Mouse (Mus musculus) cerebellum, adult 18-20 months (tissue): ENCODE measurements around the gene Atg7.
A peak's percentile ranks its signal among the peaks of the same experiment; 100 is the strongest.

Experiments used
- DNase-seq, 2 experiments: peaks; one replicate each; pipeline ENCODE4 v3.0.0; 2021

Gene Atg7

DNA sequence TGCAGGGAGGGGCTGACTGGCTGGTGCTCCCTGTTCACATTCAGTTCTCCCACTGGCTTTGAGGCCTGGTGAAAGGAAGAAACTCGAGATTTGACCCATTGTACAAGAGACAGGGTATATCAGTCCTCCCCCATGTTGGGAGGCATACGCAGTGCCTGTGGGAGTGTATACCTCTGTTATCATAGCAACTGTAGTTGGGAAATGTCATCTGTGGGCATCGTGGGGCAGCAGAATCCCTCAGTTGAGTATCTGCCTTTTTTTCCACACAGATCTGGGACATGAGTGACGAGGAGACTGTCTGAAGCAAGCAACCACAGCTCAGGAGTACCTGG lies 215.8 kb downstream of the Atg7 start:
- DNase-seq = no peak

DNA sequence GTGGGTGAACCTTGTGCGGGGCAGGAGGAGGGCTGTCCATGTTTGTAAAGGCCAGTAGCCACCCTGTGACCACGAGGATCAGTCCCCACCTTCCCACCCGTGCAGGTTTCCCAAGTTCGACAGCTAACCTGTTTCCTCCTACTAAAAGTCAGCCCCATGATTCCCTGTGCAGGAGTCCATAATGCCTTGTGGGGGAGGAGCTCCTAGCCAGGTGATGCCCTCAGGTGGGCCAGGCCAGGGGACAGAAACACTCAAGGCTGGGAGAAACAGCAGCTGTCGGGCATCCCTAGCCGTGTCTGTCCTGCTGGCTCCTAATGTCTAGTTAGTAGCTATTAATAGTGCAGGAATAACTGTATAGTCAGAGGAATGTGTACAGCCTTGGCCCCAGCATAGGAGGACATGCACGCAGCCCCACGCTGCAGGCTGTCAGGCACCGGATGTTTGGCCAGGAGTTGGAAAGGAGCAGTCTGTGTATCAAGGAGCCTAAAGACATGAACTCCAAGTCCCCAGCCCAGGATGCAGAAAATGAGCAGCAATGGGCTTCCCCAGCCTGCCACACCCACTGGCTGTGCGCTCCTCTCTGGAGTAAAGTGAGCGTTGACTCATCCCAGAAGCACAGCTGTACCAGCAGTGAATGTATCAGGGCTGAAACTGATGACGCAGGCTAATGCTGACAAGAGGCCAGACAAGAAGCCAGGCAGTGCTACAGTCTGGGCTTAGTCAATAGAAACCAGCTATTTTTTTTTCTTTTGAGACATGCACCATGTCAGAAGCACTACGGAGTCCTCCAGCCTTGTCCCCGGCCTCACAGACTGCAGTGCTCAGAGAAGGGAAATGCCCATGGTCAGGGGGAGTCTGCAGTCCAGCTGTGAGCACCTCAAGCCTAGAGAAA lies 218.0 kb downstream of the Atg7 start:
- no peak for DNase-seq

DNA sequence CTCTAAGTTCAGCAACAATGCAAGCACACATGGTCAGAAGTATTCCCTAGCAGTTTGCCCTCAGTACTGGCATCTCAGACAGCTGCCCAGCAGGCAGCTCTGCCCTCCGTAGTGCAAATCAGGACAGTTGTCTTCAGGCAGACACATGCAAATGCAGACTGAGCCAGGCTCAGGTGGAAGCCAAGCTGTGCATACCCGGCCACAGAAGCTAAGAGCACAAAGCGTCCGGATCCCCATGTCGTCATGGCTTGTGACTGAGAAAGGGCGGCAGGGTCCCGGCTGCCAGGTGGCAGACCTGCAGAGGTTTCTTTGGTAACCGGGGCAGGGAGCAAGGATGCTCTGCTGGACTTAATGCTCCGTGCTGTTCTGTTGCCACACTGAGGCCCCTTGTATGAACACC lies 218.7 kb downstream of the Atg7 start:
- peak; percentile 69 to 74 for DNase-seq

- peak in 1 of 2 experiments; percentile 36 for DNase-seq
Measured at GRCm38 (mm10) chr6:114862046-114862445, 219.1 kb downstream of the Atg7 start.

GRCm38 (mm10) chr6:114863501-114863900 lies 220.6 kb downstream of the Atg7 start:
- no peak for DNase-seq

DNA sequence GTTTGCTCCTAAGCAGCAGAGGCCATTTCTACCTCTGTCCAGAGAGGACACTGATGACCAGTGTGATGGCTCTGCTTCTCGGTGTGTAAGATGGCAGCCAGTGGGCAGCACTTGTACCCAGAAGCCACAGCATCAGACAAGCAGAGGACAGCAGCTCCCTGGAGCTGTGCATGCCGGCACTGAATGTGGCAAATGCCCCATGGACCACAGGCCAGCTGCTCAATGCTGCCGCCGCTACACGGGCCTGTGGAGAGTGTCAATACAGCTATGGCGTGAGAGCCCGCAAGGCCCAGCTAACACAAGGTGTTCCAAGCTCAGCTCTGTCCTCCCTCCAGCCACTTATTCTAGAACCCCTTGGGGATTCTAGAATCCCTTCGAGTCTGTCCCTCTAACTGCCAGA lies 221.5 kb downstream of the Atg7 start:
- DNase-seq = no peak

- DNase-seq = no peak
Measured at GRCm38 (mm10) chr6:114866078-114866477, 223.2 kb downstream of the Atg7 start.

GRCm38 (mm10) chr6:114866619-114867018 lies 223.7 kb downstream of the Atg7 start:
- DNase-seq = no peak

GRCm38 (mm10) chr6:114868656-114869055 lies 225.8 kb downstream of the Atg7 start:
- DNase-seq = no peak

- no peak for DNase-seq
Measured at GRCm38 (mm10) chr6:114869501-114870076, 226.7 kb downstream of the Atg7 start.

DNA sequence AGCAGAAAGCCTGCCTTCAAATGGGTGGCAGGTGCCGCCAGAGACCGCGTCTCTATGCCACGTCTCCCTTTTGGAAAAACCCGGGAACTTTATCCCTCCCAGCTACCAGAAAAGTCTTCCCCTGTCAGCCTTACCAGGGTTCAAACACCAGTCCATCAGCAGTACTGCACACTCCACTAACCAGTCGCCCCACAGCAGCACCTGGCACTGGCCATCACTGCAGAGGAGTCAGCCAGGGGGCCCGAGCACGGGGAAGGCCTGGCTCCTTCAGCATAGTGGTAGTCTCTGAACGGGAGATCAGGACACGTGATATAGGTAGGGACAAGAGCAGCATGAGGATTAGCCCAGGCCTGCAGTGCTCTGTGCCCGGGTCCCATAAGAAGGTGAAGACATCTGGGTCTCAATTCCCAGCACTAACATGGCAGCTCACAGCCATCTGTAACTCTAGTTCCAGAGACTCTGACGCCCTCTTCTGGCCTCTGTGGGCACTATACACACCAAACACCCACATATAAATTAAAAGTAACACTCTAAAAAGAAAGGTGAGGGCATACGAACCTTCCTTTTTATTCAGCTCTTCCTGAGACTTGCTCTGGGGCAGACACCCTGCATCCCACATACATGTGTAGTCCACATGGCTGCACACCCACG lies 228.2 kb downstream of the Atg7 start:
- no peak for DNase-seq

GRCm38 (mm10) chr6:114873808-114874137 lies 230.9 kb downstream of the Atg7 start:
- DNase-seq = no peak

DNA sequence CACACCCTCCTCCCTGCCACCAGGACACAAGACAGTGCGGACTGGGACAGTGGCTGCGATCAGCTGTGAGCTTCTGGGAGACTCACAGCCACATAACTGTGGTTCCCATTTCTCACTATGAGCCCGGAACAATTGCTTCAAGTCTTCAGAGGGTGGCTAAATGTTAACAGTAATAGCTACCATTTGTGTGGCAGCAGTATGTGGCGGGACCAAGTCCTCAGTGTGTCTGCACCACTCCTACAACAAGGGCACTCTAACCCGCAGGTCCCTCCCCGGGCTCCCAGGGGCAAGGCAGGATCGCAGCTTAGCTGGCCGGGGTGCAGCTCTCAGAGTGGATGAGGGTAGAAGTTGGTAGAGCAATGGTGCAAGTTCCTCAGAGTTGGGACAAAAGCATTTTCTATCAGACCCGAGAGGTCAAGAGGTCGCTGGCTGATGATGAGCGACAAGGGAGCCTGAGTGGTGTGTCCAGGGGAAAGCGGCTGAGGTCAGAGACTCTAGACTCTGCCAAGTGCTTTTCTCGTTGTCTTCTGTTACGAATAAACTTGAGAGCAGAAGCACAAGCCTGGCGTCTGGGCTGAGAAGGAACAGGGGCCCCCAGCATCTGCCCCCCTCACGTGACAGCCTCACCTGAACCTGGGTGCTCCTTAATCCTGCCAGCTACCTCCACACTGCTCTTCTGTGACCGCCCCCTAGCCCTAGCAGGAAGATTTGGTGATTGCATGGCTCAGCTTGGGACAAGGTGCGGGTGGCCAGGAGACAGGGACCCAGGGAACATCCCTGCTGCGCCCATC lies 231.4 kb downstream of the Atg7 start:
- peak; percentile 39 to 56 for DNase-seq

GRCm38 (mm10) chr6:114875018-114875558 lies 232.2 kb downstream of the Atg7 start:
- peak; percentile 87 to 89 for DNase-seq

- no peak for DNase-seq
Measured at GRCm38 (mm10) chr6:114876033-114876432, 233.1 kb downstream of the Atg7 start.

GRCm38 (mm10) chr6:114876546-114876945 lies 233.6 kb downstream of the Atg7 start:
- DNase-seq = no peak

DNA sequence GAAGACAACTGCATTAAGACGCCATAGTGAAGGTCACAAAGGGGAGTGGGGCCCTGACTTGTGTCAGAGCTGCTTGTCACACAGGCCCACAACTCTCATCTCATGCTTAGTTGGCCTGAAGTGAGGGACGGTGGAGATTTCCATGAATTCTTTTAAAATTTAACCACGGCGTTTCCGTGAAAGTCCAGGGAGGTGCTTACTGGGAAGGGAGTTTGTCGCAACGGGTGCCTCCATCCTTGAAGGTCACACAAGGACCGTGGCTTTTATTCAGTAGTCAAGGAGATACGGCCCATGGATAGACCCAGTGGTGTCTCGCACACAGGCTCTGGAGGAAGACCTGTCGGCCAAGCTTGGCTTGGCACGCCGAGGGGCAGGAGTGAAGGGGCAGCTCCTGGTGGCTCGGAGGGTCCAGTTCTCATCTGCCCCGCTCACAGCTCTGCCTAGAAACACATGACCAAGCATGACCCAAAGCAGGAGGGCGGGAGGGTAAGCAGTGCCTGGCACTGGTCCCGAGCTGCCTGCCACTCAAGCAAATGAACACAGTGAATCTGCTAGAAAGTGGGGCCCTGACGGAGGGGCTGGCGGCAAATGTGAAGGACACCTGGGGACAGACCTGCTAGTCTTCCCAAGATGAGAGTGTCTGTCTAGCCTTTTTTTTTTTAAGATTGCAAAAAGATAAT lies 236.1 kb downstream of the Atg7 start:
- DNase-seq = no peak

GRCm38 (mm10) chr6:114880798-114881197 lies 237.9 kb downstream of the Atg7 start:
- no peak for DNase-seq

- DNase-seq = no peak
Measured at GRCm38 (mm10) chr6:114882212-114882611, 239.3 kb downstream of the Atg7 start.

- no peak for DNase-seq
Measured at GRCm38 (mm10) chr6:114882675-114883074, 239.8 kb downstream of the Atg7 start.

- peak; percentile 31 to 44 for DNase-seq
Measured at GRCm38 (mm10) chr6:114883261-114883740, 240.4 kb downstream of the Atg7 start.

DNA sequence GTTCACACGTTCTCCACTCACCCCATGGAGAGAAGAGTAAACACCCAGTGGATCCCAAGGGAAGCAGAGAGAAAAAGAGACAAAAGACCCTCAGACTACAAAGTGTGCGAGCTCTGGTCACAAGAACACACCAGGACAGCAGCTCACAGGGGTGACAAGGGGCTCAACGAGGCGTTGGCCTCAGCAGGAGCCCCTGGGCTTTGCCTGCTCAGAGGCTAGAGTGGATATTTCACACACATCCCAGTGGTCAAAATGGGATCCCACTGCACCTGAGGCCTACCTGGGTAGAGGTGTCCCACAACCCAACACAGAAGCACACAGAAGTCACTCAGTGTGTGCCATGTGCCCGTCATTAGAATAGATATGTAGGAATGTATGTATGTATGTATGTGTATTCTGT lies 242.2 kb downstream of the Atg7 start:
- no peak for DNase-seq
